Mouse (Mus musculus): ENCODE results near the gene Csrnp3. TPM values are rescaled to one million over a fixed set of nuclear protein-coding genes. Genes with fewer than 3 reads are reported as not detected.

The Csrnp3 gene
- total and polyA plus RNA-seq, 2 experiments from 2014 or later: 46.2 to 98.2 TPM

GRCm38 (mm10) chr2:65870919-65871582 lies 25.5 kb downstream of the Csrnp3 start:
- Histone ChIP-seq H3K9me3 (ENCODE audit: low read length) (no peaks in the 10 kb centered on the region), H3K4me1 (ENCODE audit: insufficient read depth) (no peaks in the 10 kb centered on the region), H3K27ac (ENCODE audit: low read depth, low read length) (no peak overlapping the region), H3K4me2 (ENCODE audit: low read depth) (no peak overlapping the region), H3K9ac (no peak overlapping the region), H3K36me3 (ENCODE audit: insufficient read depth) (no peaks in the 10 kb centered on the region; the same call in 1 of the 2 replicates), H3K4me3 (ENCODE audit: low read depth, low read length) (no peak overlapping the region), H3K27me3 (ENCODE audit: insufficient read depth, low read length) (no peaks in the 10 kb centered on the region)
- DNase-seq: no peak
- TF ChIP-seq CTCF (IDR thresholded peaks at IDR 0.05; ENCODE audit: low read depth): no peak
- ATAC-seq: no peak
- 45% methylated on average over 12 of the region's 12 CpGs for WGBS

- Histone ChIP-seq H3K27ac (ENCODE audit: low read depth, low read length) (no peak overlapping the region), H3K4me1 (ENCODE audit: insufficient read depth) (peaks cover 7% of the 10 kb centered on the region; the same call in 1 of the 2 replicates), H3K4me3 (ENCODE audit: low read depth, low read length) (no peak overlapping the region), H3K9me3 (ENCODE audit: low read length) (no peaks in the 10 kb centered on the region), H3K4me2 (ENCODE audit: low read depth) (no peak overlapping the region), H3K27me3 (ENCODE audit: insufficient read depth, low read length) (no peaks in the 10 kb centered on the region), H3K36me3 (ENCODE audit: insufficient read depth) (no peaks in the 10 kb centered on the region), H3K9ac (no peak overlapping the region)
- no peak for TF ChIP-seq CTCF (IDR thresholded peaks at IDR 0.05; ENCODE audit: low read depth)
- DNase-seq (no peak), ATAC-seq (no peak)
- WGBS: 67% methylated on average over 3 of the region's 3 CpGs
These were observed 46.0 kb downstream of the Csrnp3 start for GRCm38 (mm10) chr2:65891590-65891989.

GRCm38 (mm10) chr2:65893241-65893640 lies 47.7 kb downstream of the Csrnp3 start:
- Histone ChIP-seq H3K27ac (ENCODE audit: low read depth, low read length) (peak overlapping the region; percentile 29; the same call in 1 of the 2 replicates), H3K9ac (no peak overlapping the region), H3K4me3 (ENCODE audit: low read depth, low read length) (no peak overlapping the region), H3K4me1 (ENCODE audit: insufficient read depth) (peaks cover 9% of the 10 kb centered on the region; the same call in 1 of the 2 replicates), H3K36me3 (ENCODE audit: insufficient read depth) (no peaks in the 10 kb centered on the region), H3K4me2 (ENCODE audit: low read depth) (no peak overlapping the region), H3K9me3 (ENCODE audit: low read length) (no peaks in the 10 kb centered on the region), H3K27me3 (ENCODE audit: insufficient read depth, low read length) (no peaks in the 10 kb centered on the region)
- 82% methylated on average over 8 of the region's 8 CpGs for WGBS
- DNase-seq (no peak), ATAC-seq (no peak)
- TF ChIP-seq CTCF (IDR thresholded peaks at IDR 0.05; ENCODE audit: low read depth): no peak

- H3K9ac ChIP-seq: no peak overlapping the region
- peak overlapping the region; percentile 40; the same call in 1 of the 2 replicates for H3K27ac ChIP-seq (ENCODE audit: low read depth, low read length)
- 47% methylated on average over 5 of the region's 5 CpGs for WGBS
- ATAC-seq (no peak), DNase-seq (no peak)
- H3K4me2 ChIP-seq (ENCODE audit: low read depth): no peak overlapping the region
- no peaks in the 10 kb centered on the region for H3K9me3 ChIP-seq (ENCODE audit: low read length)
- no peak for TF ChIP-seq CTCF (IDR thresholded peaks at IDR 0.05; ENCODE audit: low read depth)
- H3K36me3 ChIP-seq (ENCODE audit: insufficient read depth): no peaks in the 10 kb centered on the region
- peaks cover 9% of the 10 kb centered on the region; the same call in 1 of the 2 replicates for H3K4me1 ChIP-seq (ENCODE audit: insufficient read depth)
- H3K27me3 ChIP-seq (ENCODE audit: insufficient read depth, low read length): no peaks in the 10 kb centered on the region
- H3K4me3 ChIP-seq (ENCODE audit: low read depth, low read length): no peak overlapping the region
These were observed 48.7 kb downstream of the Csrnp3 start for GRCm38 (mm10) chr2:65894299-65894698.

- peak overlapping the region; percentile 69 for H3K27ac ChIP-seq (ENCODE audit: low read depth, low read length)
- H3K4me1 ChIP-seq (ENCODE audit: insufficient read depth): peaks cover 9% of the 10 kb centered on the region; the same call in 1 of the 2 replicates
- no peaks in the 10 kb centered on the region for H3K36me3 ChIP-seq (ENCODE audit: insufficient read depth)
- TF ChIP-seq CTCF (IDR thresholded peaks at IDR 0.05; ENCODE audit: low read depth): no peak
- H3K27me3 ChIP-seq (ENCODE audit: insufficient read depth, low read length): no peaks in the 10 kb centered on the region
- H3K4me3 ChIP-seq (ENCODE audit: low read depth, low read length): no peak overlapping the region
- 8% methylated on average over 5 of the region's 5 CpGs for WGBS
- H3K9me3 ChIP-seq (ENCODE audit: low read length): no peaks in the 10 kb centered on the region
- peak overlapping the region; percentile 39 for H3K4me2 ChIP-seq (ENCODE audit: low read depth)
- no peak overlapping the region for H3K9ac ChIP-seq
- ATAC-seq: peak; percentile 40; the same call in 1 of the 2 replicates
- peak; percentile 35 for DNase-seq
These were observed 51.0 kb downstream of the Csrnp3 start for GRCm38 (mm10) chr2:65896542-65896941.

GRCm38 (mm10) chr2:65897084-65897483 lies 51.5 kb downstream of the Csrnp3 start:
- WGBS: 13% methylated on average over 4 of the region's 4 CpGs
- Histone ChIP-seq H3K4me1 (ENCODE audit: insufficient read depth) (peaks cover 9% of the 10 kb centered on the region; the same call in 1 of the 2 replicates), H3K4me2 (ENCODE audit: low read depth) (peak overlapping the region; percentile 39), H3K9me3 (ENCODE audit: low read length) (no peaks in the 10 kb centered on the region), H3K27ac (ENCODE audit: low read depth, low read length) (peak overlapping the region; percentile 69), H3K4me3 (ENCODE audit: low read depth, low read length) (no peak overlapping the region), H3K9ac (peak overlapping the region; percentile 6; the same call in 1 of the 2 replicates), H3K36me3 (ENCODE audit: insufficient read depth) (no peaks in the 10 kb centered on the region), H3K27me3 (ENCODE audit: insufficient read depth, low read length) (no peaks in the 10 kb centered on the region)
- peak; percentile 35 for DNase-seq
- peak; percentile 50 for ATAC-seq
- no peak for TF ChIP-seq CTCF (IDR thresholded peaks at IDR 0.05; ENCODE audit: low read depth)

GRCm38 (mm10) chr2:65899478-65899877 lies 53.9 kb downstream of the Csrnp3 start:
- Histone ChIP-seq H3K4me1 (ENCODE audit: insufficient read depth) (peaks cover 9% of the 10 kb centered on the region; the same call in 1 of the 2 replicates), H3K36me3 (ENCODE audit: insufficient read depth) (no peaks in the 10 kb centered on the region), H3K9me3 (ENCODE audit: low read length) (no peaks in the 10 kb centered on the region), H3K9ac (no peak overlapping the region), H3K4me2 (ENCODE audit: low read depth) (no peak overlapping the region), H3K27ac (ENCODE audit: low read depth, low read length) (no peak overlapping the region), H3K27me3 (ENCODE audit: insufficient read depth, low read length) (no peaks in the 10 kb centered on the region), H3K4me3 (ENCODE audit: low read depth, low read length) (no peak overlapping the region)
- no peak for TF ChIP-seq CTCF (IDR thresholded peaks at IDR 0.05; ENCODE audit: low read depth)
- DNase-seq (no peak), ATAC-seq (no peak)
- WGBS: 92% methylated on average over 2 of the region's 2 CpGs

Data from forebrain, postnatal 0 days (tissue).